Mouse (Mus musculus): ENCODE measurements around the gene Dhx58. TPM values are rescaled to one million over a fixed set of nuclear protein-coding genes. Genes with fewer than 3 reads are reported as not detected.

Gene Dhx58
- total and polyA plus RNA-seq, 2 experiments from 2014 or later, result 1.8 to 3.8 TPM

GRCm38 (mm10) chr11:100746546-100746945 is 42.5 kb upstream of the Dhx58 start:
- Histone ChIP-seq H3K9me3 (ENCODE audit: low read length) (no peaks in the 10 kb centered on the region), H3K36me3 (ENCODE audit: insufficient read depth, low read length) (peaks cover 35% of the 10 kb centered on the region), H3K4me1 (ENCODE audit: insufficient read depth, low read length) (no peaks in the 10 kb centered on the region), H3K4me2 (ENCODE audit: low read depth, low read length, poor library complexity, severe bottlenecking) (no peak overlapping the region), H3K4me3 (ENCODE audit: low read depth, low read length) (no peak overlapping the region), H3K27me3 (ENCODE audit: insufficient read depth, low read length) (no peaks in the 10 kb centered on the region), H3K9ac (replicated peaks; ENCODE audit: low read length, poor library complexity, severe bottlenecking) (no peak overlapping the region), H3K27ac (ENCODE audit: low read depth, low read length) (no peak overlapping the region)
- ATAC-seq (ENCODE audit: low FRiP score) (no peak), DNase-seq (ENCODE audit: low spot score) (no peak)
- no peak for TF ChIP-seq CTCF (IDR thresholded peaks at IDR 0.05)
- WGBS, result 90% methylated on average over 10 of the region's 10 CpGs

DNA sequence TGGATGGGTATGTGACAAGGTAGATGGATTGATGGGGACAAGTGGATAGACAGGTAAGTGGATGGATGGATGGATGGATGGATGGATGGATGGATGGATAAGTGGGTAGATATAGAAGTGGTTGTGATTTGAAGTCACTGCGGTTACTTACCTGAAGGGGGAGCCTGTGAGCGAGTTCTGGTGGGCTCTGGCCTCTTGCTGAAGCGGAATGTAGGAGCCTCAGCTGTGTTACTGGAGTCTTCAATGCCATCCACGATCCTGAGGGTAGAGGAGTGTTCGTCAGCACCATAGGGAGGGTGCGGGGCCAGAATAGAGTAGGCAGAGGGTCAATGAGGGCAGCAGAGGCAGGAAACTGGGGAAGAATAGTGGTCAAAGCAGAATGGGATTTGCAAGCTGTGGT is 41.0 kb upstream of the Dhx58 start:
- ATAC-seq (ENCODE audit: low FRiP score) (peak; percentile 38; the same call in 1 of the 2 replicates), DNase-seq (ENCODE audit: low spot score) (peak; percentile 76)
- no peaks in the 10 kb centered on the region for H3K4me1 ChIP-seq (ENCODE audit: insufficient read depth, low read length)
- no peak overlapping the region for H3K27ac ChIP-seq (ENCODE audit: low read depth, low read length)
- whole genome bisulfite sequencing, result 20% methylated on average over 6 of the region's 6 CpGs
- H3K9me3 ChIP-seq (ENCODE audit: low read length), result no peaks in the 10 kb centered on the region
- no peak overlapping the region for H3K4me2 ChIP-seq (ENCODE audit: low read depth, low read length, poor library complexity, severe bottlenecking)
- H3K9ac ChIP-seq (replicated peaks; ENCODE audit: low read length, poor library complexity, severe bottlenecking), result no peak overlapping the region
- peaks cover 40% of the 10 kb centered on the region for H3K36me3 ChIP-seq (ENCODE audit: insufficient read depth, low read length)
- H3K27me3 ChIP-seq (ENCODE audit: insufficient read depth, low read length), result no peaks in the 10 kb centered on the region
- no peak overlapping the region for H3K4me3 ChIP-seq (ENCODE audit: low read depth, low read length)
- TF ChIP-seq CTCF (IDR thresholded peaks at IDR 0.05), result peak; percentile 80

- 74% methylated on average over 6 of the region's 6 CpGs for WGBS
- DNase-seq (ENCODE audit: low spot score) (no peak), ATAC-seq (ENCODE audit: low FRiP score) (no peak)
- Histone ChIP-seq H3K27me3 (ENCODE audit: insufficient read depth, low read length) (no peaks in the 10 kb centered on the region), H3K4me1 (ENCODE audit: insufficient read depth, low read length) (no peaks in the 10 kb centered on the region), H3K36me3 (ENCODE audit: insufficient read depth, low read length) (peaks cover 24% of the 10 kb centered on the region), H3K9ac (replicated peaks; ENCODE audit: low read length, poor library complexity, severe bottlenecking) (no peak overlapping the region), H3K9me3 (ENCODE audit: low read length) (no peaks in the 10 kb centered on the region), H3K4me3 (ENCODE audit: low read depth, low read length) (no peak overlapping the region), H3K4me2 (ENCODE audit: low read depth, low read length, poor library complexity, severe bottlenecking) (no peak overlapping the region), H3K27ac (ENCODE audit: low read depth, low read length) (no peak overlapping the region)
- TF ChIP-seq CTCF (IDR thresholded peaks at IDR 0.05), result no peak
These were observed 37.3 kb upstream of the Dhx58 start for GRCm38 (mm10) chr11:100741348-100741747.

DNA sequence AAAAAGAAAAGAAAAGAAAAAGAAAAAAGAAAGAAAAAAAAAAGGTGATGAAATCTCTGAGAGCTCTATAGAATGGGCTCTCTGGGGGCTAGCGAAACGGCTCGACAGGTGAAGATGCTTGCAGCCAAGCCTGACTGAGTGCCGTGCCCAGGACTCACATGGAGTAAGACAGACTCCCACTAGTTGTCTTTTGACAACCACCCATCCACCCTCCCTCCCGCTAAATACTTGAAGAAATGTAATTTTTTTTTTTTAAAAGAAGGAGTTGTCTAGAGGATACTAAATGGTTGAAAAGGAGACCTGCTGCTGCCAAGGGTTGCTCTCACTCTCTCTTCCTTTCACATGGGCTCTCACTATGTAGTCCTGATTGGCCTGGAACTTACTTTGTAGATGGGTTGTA is 34.7 kb upstream of the Dhx58 start:
- WGBS, result 15% methylated on average over 5 of the region's 5 CpGs

DNA sequence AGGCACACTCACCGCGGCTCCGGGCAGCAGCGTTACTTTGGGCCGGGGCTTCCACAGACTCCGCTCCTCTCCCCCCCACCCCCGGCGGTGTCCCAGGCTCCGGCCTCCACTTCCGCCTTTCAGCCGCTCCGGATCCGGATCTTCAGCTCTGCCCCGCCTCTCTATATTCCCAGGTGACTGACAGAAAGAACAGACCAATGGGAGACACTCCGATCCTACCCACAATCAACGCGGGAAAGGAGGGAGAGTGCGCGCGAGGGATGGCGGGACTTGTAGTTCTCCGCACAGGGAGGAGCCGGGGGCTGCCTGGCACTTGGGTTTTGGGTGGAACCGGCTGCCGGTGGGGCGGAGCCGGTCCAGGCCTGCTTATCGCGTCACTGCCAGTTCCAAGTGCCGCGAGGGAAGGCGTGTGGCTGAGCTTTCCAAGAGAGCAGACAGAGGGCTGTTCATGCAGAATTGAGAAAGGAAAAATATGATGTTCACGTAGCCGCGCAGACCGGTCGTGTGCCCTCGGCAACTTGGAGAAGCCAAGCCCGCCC is 34.1 kb upstream of the Dhx58 start, which contains the start of gene Rab5c:
Gene Rab5c, minus strand, starts transcription at position 150 of the 539 bp plus-strand sequence.
- ATAC-seq (ENCODE audit: low FRiP score) (peak; percentile 98), DNase-seq (ENCODE audit: low spot score) (peak; percentile 99)
- Histone ChIP-seq H3K4me2 (ENCODE audit: low read depth, low read length, poor library complexity, severe bottlenecking) (peak within 1 kb of the TSS; percentile 74), H3K27ac (ENCODE audit: low read depth, low read length) (peak within 1 kb of the TSS; percentile 79), H3K27me3 (ENCODE audit: insufficient read depth, low read length) (no peaks in the 10 kb centered on the region), H3K36me3 (ENCODE audit: insufficient read depth, low read length) (peaks cover 10% of the 10 kb centered on the region), H3K9ac (replicated peaks; ENCODE audit: low read length, poor library complexity, severe bottlenecking) (peak within 1 kb of the TSS; percentile 96), H3K4me3 (ENCODE audit: low read depth, low read length) (peak within 1 kb of the TSS; percentile 96), H3K4me1 (ENCODE audit: insufficient read depth, low read length) (no peaks in the 10 kb centered on the region), H3K9me3 (ENCODE audit: low read length) (no peaks in the 10 kb centered on the region)
- under 1% methylated on average over 39 of the region's 39 CpGs for WGBS
- peak; percentile 42 for TF ChIP-seq CTCF (IDR thresholded peaks at IDR 0.05)

More for the DNA sequence above, 34.7 kb upstream of the Dhx58 start:
- no peaks in the 10 kb centered on the region for H3K4me1 ChIP-seq (ENCODE audit: insufficient read depth, low read length)
- no peak for TF ChIP-seq CTCF (IDR thresholded peaks at IDR 0.05)
- peak overlapping the region; percentile 96 for H3K4me3 ChIP-seq (ENCODE audit: low read depth, low read length)
- no peak for DNase-seq (ENCODE audit: low spot score)
- H3K27ac ChIP-seq (ENCODE audit: low read depth, low read length), result peak overlapping the region; percentile 79
- no peak for ATAC-seq (ENCODE audit: low FRiP score)
- peak overlapping the region; percentile 67; the same call in 1 of the 2 replicates for H3K9ac ChIP-seq (replicated peaks; ENCODE audit: low read length, poor library complexity, severe bottlenecking)
- H3K36me3 ChIP-seq (ENCODE audit: insufficient read depth, low read length), result peaks cover 12% of the 10 kb centered on the region
- no peaks in the 10 kb centered on the region for H3K27me3 ChIP-seq (ENCODE audit: insufficient read depth, low read length)
- no peaks in the 10 kb centered on the region for H3K9me3 ChIP-seq (ENCODE audit: low read length)
- peak overlapping the region; percentile 54 for H3K4me2 ChIP-seq (ENCODE audit: low read depth, low read length, poor library complexity, severe bottlenecking)

DNA sequence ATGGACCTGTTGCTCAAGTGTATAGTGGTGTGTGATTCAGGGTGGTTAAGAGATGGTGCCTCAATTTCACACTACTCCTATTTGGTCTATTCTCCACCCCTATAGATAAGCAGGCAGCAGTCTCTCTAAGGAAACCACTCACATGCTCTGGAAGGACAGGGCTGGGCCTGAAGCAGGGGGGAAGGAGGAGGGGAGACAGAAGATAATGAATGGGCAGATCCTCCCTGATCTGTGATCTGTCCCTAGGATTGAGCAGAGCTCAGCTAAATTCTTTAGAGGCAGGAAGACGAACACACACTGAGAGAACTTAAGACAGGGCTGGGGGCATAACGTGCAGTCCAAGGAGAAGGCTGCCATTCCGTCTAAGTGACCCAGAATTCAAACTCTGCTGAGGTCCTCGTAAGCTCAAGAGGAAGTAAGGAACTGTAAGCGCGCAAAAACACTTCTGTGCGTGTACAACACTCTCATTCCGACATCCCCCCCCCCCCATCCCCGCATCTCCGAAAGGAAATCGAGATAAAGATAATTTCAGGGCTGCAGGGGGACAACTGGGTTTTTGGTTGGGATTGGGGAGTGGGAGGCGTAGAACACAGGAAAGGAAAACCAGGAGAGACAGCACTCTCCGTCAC is 33.1 kb upstream of the Dhx58 start:
- 3% methylated on average over 13 of the region's 13 CpGs for WGBS
- DNase-seq (ENCODE audit: low spot score) (no peak), ATAC-seq (ENCODE audit: low FRiP score) (no peak)
- H3K36me3 ChIP-seq (ENCODE audit: insufficient read depth, low read length), result peaks cover 8% of the 10 kb centered on the region
- H3K4me2 ChIP-seq (ENCODE audit: low read depth, low read length, poor library complexity, severe bottlenecking), result peak overlapping the region; percentile 74
- no peaks in the 10 kb centered on the region for H3K27me3 ChIP-seq (ENCODE audit: insufficient read depth, low read length)
- H3K9ac ChIP-seq (replicated peaks; ENCODE audit: low read length, poor library complexity, severe bottlenecking), result peak overlapping the region; percentile 96
- peak overlapping the region; percentile 67 for H3K27ac ChIP-seq (ENCODE audit: low read depth, low read length)
- no peak for TF ChIP-seq CTCF (IDR thresholded peaks at IDR 0.05)
- no peaks in the 10 kb centered on the region for H3K4me1 ChIP-seq (ENCODE audit: insufficient read depth, low read length)
- H3K4me3 ChIP-seq (ENCODE audit: low read depth, low read length), result peak overlapping the region; percentile 96
- H3K9me3 ChIP-seq (ENCODE audit: low read length), result no peaks in the 10 kb centered on the region
